Mouse (Mus musculus) neural tube, embryonic 11.5 days (tissue): Measurements from ENCODE around the gene St3gal3. TPM values are rescaled to one million over a fixed set of nuclear protein-coding genes. Genes with fewer than 3 reads are reported as not detected.

Experiments
- ATAC-seq: fragments of 200-750 bp; cut with Nextera tagmentation; 2 replicates; pipeline ENCODE4 v1.8.0; 2017; ENCODE audit warnings: moderate number of reproducible peaks, mild to moderate bottlenecking, moderate TSS enrichment, moderate library complexity; ENCODE audit not compliant: insufficient read depth, low FRiP score, low TSS enrichment
- DNase-seq: peaks from one replicate; pipeline ENCODE4 v3.0.0-alpha.2; 2015; ENCODE audit warnings: low spot score
- H3K27ac ChIP-seq: fragments of 300-500 bp; sonication (generic); 2 replicates; pipeline ENCODE4 v1.5.1; 2014; ENCODE audit warnings: low read depth, mild to moderate bottlenecking, low read length
- H3K27me3 ChIP-seq: fragments of 300-500 bp; sonication (generic); 2 replicates; pipeline ENCODE4 v1.6.1; 2014; ENCODE audit warnings: mild to moderate bottlenecking, low read length, mixed read lengths; ENCODE audit not compliant: control insufficient read depth, insufficient read depth
- H3K36me3 ChIP-seq: fragments of 300-500 bp; sonication (generic); 2 replicates; pipeline ENCODE4 v1.6.1; 2014; ENCODE audit warnings: mild to moderate bottlenecking, low read length, moderate library complexity, mixed read lengths; ENCODE audit not compliant: control insufficient read depth, insufficient read depth
- H3K4me1 ChIP-seq: fragments of 300-500 bp; sonication (generic); 2 replicates; pipeline ENCODE4 v1.6.1; 2014; ENCODE audit warnings: low read length, mixed read lengths; ENCODE audit not compliant: control insufficient read depth, insufficient read depth
- H3K4me2 ChIP-seq: fragments of 300-500 bp; sonication (generic); 2 replicates; pipeline ENCODE4 v1.6.1; 2014; ENCODE audit warnings: low read depth, mild to moderate bottlenecking, moderate library complexity
- H3K4me3 ChIP-seq: fragments of 300-500 bp; sonication (generic); 2 replicates; pipeline ENCODE4 v1.5.1; 2014; ENCODE audit warnings: low read depth, low read length
- H3K9ac ChIP-seq: fragments of 300-500 bp; sonication (generic); 2 replicates; pipeline ENCODE4 v1.6.1; 2014; ENCODE audit warnings: mild to moderate bottlenecking, low read length
- H3K9me3 ChIP-seq: fragments of 300-500 bp; sonication (generic); 2 replicates; pipeline ENCODE4 v1.6.1; 2016; ENCODE audit warnings: low read length; ENCODE audit not compliant: control insufficient read depth
- WGBS: fragments of 180-500 bp; shearing (Covaris S2); extraction: QIAGEN DNeasy Blood & Tissue Kit; methylation state at CpG from one replicate; pipeline ENCODE4 v1.1.7; 2014; 5-methylcytosine and 5-hydroxymethylcytosine counted together
- polyA plus RNA-seq: library from polyadenylated mRNA; unstranded; fragments of >200 nt; fragmentation: Nextera tagmentation; extraction: Ambion mirVana; gene quantifications from 2 replicates; pipeline ENCODE4 v1.2.1, GENCODE M21; 2014

The St3gal3 gene
- polyA plus RNA-seq, 1 experiment from 2014 or later, result 5.2 TPM

- H3K4me3 ChIP-seq, result no peak overlapping the region
- peaks cover 29% of the 10 kb centered on the region for H3K4me1 ChIP-seq
- WGBS, result 57% methylated on average over 5 of the region's 5 CpGs
- H3K27me3 ChIP-seq, result no peaks in the 10 kb centered on the region
- H3K36me3 ChIP-seq, result no peaks in the 10 kb centered on the region; the same call in 1 of the 2 replicates
- H3K9ac ChIP-seq, result no peak overlapping the region
- no peak overlapping the region for H3K4me2 ChIP-seq
- H3K9me3 ChIP-seq, result no peaks in the 10 kb centered on the region
- no peak overlapping the region for H3K27ac ChIP-seq
- no peak; the same call in 1 of the 2 replicates for ATAC-seq
- no peak for DNase-seq
These were observed 115.5 kb downstream of the St3gal3 start for GRCm38 (mm10) chr4:118019218-118019617.

DNA sequence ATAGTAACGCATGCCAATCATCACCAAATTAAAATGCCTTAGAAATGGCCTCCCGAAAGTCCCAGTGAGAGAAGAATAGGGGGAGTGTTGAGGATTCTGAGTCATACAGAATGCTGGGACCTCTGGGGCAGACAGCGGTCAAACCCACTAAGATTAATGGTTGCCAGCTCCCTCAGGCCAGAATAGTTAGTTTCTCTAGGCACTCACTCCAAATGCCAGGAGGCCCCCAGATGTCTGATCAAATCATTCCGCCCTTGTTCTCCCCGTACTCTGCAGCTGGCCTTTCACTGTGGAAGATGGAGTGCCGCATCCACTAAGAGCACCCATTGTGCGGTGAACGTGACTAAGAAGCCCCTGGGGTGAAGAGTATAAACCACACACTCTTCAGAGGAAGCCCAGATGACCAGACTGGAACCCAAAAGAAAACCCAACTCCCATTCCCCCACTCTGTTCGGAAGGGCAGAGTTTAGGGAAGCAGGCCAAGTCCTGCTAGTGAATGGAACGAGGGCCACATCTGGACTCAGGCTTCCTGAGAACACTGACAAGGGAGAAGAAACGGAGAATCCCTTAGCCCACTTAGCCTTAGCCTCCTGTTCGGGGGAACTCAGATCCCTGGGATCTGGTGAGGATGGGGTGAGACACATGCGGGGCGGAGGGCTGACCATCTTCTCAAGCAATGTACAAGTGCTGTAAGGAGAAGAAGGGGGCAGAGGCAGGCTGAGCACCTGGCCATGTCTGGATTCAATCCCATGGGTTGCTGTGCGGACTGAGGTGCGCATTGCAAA lies 117.5 kb downstream of the St3gal3 start:
- ATAC-seq, result 0 out of 2 replicates have a peak, but pooled peaks have one; percentile 67
- no peaks in the 10 kb centered on the region for H3K27me3 ChIP-seq
- H3K4me3 ChIP-seq, result no peak overlapping the region
- H3K27ac ChIP-seq, result peak overlapping the region; percentile 15; the same call in 1 of the 2 replicates
- DNase-seq, result peak; percentile 69
- WGBS, result 48% methylated on average over 16 of the region's 16 CpGs
- H3K9ac ChIP-seq, result no peak overlapping the region
- H3K9me3 ChIP-seq, result no peaks in the 10 kb centered on the region
- peaks cover 29% of the 10 kb centered on the region for H3K4me1 ChIP-seq
- H3K4me2 ChIP-seq, result no peak overlapping the region
- no peaks in the 10 kb centered on the region; the same call in 1 of the 2 replicates for H3K36me3 ChIP-seq

- DNase-seq (peak; percentile 21), ATAC-seq (0 out of 2 replicates have a peak, but pooled peaks have one; percentile 4)
- Histone ChIP-seq H3K4me3 (no peak overlapping the region), H3K27ac (peak overlapping the region; percentile 15; the same call in 1 of the 2 replicates), H3K36me3 (no peaks in the 10 kb centered on the region; the same call in 1 of the 2 replicates), H3K9ac (no peak overlapping the region), H3K9me3 (no peaks in the 10 kb centered on the region), H3K4me2 (no peak overlapping the region), H3K4me1 (peaks cover 29% of the 10 kb centered on the region), H3K27me3 (no peaks in the 10 kb centered on the region)
- WGBS, result 71% methylated on average over 10 of the region's 10 CpGs
These were observed 118.3 kb downstream of the St3gal3 start for GRCm38 (mm10) chr4:118016323-118016911.

DNA sequence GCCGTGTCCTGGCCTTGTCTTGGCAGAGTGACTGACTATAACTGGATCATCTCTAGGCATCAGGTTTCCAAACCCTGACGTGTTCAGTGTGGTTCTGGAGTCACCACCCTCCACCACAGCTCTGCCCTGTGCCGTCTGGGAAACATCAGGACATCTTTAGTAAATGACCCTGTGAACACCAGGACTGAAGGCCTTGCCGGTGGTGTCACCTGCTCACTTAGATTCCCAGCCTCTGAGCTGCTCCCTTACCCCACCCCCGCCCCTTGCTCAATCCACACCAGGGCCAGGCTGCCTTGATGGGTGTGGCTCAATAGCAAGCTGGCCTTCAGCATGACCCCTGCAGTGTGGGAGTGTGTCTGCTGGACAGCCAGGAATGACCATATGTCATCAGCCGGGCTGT lies 119.1 kb downstream of the St3gal3 start:
- Histone ChIP-seq H3K9me3 (no peaks in the 10 kb centered on the region), H3K9ac (no peak overlapping the region), H3K4me3 (no peak overlapping the region), H3K36me3 (no peaks in the 10 kb centered on the region; the same call in 1 of the 2 replicates), H3K4me2 (no peak overlapping the region), H3K27me3 (no peaks in the 10 kb centered on the region), H3K27ac (no peak overlapping the region), H3K4me1 (peaks cover 29% of the 10 kb centered on the region)
- 40% methylated on average over 6 of the region's 6 CpGs for WGBS
- ATAC-seq (no peak), DNase-seq (peak; percentile 24)

GRCm38 (mm10) chr4:118015126-118015525 lies 119.6 kb downstream of the St3gal3 start:
- no peaks in the 10 kb centered on the region for H3K27me3 ChIP-seq
- no peak overlapping the region for H3K9ac ChIP-seq
- no peak overlapping the region for H3K4me3 ChIP-seq
- no peak for ATAC-seq
- no peaks in the 10 kb centered on the region for H3K9me3 ChIP-seq
- WGBS, result 88% methylated on average over 11 of the region's 11 CpGs
- peaks cover 29% of the 10 kb centered on the region for H3K4me1 ChIP-seq
- H3K4me2 ChIP-seq, result no peak overlapping the region
- no peaks in the 10 kb centered on the region; the same call in 1 of the 2 replicates for H3K36me3 ChIP-seq
- H3K27ac ChIP-seq, result no peak overlapping the region
- no peak for DNase-seq

GRCm38 (mm10) chr4:118010661-118011173 lies 124.0 kb downstream of the St3gal3 start:
- Histone ChIP-seq H3K36me3 (no peaks in the 10 kb centered on the region), H3K4me2 (no peak overlapping the region), H3K9ac (no peak overlapping the region), H3K4me1 (peaks cover 6% of the 10 kb centered on the region), H3K27me3 (no peaks in the 10 kb centered on the region), H3K9me3 (no peaks in the 10 kb centered on the region), H3K4me3 (no peak overlapping the region), H3K27ac (no peak overlapping the region)
- 82% methylated on average over 9 of the region's 9 CpGs for WGBS
- DNase-seq (no peak), ATAC-seq (no peak)

DNA sequence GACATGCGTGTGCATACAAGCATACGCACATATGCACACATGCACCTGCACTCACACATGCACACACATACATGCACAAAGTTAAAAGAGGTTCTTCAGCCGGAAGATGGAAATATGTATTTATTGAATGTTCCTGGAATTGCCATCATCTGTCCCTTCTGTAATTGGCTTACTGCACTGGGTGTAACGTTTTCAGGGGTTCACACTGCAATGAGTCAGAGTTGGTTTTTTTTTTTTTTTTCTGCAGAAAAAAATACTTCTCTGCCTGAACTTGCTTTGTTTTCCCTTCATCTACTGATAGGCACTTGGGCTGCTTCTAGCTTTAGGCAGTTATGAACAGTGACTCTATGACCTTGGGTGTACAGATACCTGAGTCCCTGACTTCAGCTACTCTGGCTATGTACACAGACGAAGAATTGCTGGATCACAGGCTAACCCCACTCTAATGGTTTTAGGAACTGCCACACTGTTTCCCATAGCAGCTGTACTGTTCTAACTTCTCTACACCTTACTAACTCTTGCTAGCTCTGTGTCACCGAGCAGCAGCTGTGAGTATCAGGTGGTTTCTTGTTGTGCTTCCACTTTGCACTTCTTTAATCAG lies 126.2 kb downstream of the St3gal3 start:
- H3K4me1 ChIP-seq, result no peaks in the 10 kb centered on the region
- no peak for DNase-seq
- H3K27me3 ChIP-seq, result no peaks in the 10 kb centered on the region
- H3K9me3 ChIP-seq, result no peaks in the 10 kb centered on the region
- no peak overlapping the region for H3K4me3 ChIP-seq
- H3K27ac ChIP-seq, result no peak overlapping the region
- H3K9ac ChIP-seq, result no peak overlapping the region
- no peaks in the 10 kb centered on the region for H3K36me3 ChIP-seq
- ATAC-seq, result no peak
- WGBS, result 71% methylated on average over 6 of the region's 6 CpGs
- H3K4me2 ChIP-seq, result no peak overlapping the region

DNA sequence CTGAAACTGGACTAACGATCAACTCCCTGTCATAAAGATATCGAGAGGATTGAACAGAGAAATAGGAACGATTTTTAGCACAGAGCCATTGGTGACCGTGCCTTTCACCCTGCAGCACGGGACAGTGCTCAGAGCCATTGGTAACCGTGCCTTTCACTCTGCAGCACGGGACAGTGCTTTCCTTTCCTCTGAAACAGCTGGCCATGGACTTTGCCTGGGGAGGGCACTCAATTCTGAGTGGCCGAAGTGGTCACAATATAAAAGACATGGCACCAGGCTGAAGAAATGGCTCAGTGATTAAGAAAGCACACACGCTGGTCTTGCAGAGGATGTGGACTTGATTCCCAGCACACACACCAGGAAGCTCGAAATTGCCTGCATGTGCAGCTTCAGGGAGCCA lies 133.4 kb downstream of the St3gal3 start:
- H3K27ac ChIP-seq, result no peak overlapping the region
- no peaks in the 10 kb centered on the region for H3K27me3 ChIP-seq
- no peak overlapping the region for H3K9ac ChIP-seq
- no peaks in the 10 kb centered on the region for H3K36me3 ChIP-seq
- no peak overlapping the region for H3K4me2 ChIP-seq
- ATAC-seq, result no peak
- H3K4me3 ChIP-seq, result no peak overlapping the region
- peaks cover 9% of the 10 kb centered on the region for H3K4me1 ChIP-seq
- DNase-seq, result no peak
- H3K9me3 ChIP-seq, result no peaks in the 10 kb centered on the region
- 77% methylated on average over 10 of the region's 10 CpGs for WGBS
